Mouse (Mus musculus): ENCODE data around the gene Nat8. TPM values are rescaled to one million over a fixed set of nuclear protein-coding genes. Genes with fewer than 3 reads are reported as not detected.
"Not testable (repeated sequence)": the region's sequence is repeated elsewhere in the genome, so short reads cannot be mapped to it uniquely, and the experiment has no call there.

Nat8 gene
- polyA plus RNA-seq (2012; rRNA removed): not detected in 2 replicates

DNA sequence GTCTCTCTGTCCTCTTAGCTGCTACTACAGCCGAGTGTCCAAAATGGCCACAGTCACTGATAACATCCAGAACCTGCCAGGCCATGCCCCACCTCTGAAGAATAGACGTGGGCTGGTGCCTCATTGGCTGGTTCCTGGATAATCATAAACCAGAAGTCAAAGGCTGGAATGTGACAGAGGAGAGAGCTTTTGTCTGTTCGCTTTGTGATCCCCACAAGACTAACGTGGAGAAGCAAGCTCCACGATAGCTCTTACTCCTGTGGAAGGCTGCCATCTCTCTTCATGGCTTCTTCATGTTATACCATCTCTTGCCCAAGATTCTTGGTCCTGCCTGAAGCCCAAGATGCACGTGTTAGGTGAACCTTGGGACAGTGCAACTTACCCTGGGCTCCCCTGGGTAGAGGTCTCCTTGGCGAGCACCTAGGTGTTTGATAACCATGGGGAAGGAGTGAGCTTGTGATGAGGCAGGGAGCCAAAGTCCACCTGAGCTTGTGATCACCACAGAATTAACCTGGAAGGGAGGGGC lies at the start of gene Nat8:
TSS of gene Nat8 (minus strand) at position 287 of the 526 bp plus-strand sequence.
- TF ChIP-seq CTCF (IDR thresholded peaks at IDR 0.05; ENCODE audit: borderline replicate concordance, extremely low read depth, insufficient read depth, insufficient read length) (no peak), POLR2A (IDR thresholded peaks at IDR 0.05; ENCODE audit: borderline replicate concordance, extremely low read depth, insufficient read depth, insufficient read length, poor library complexity, severe bottlenecking) (no peak)
- no peak for DNase-seq (ENCODE audit: low read depth)

DNA sequence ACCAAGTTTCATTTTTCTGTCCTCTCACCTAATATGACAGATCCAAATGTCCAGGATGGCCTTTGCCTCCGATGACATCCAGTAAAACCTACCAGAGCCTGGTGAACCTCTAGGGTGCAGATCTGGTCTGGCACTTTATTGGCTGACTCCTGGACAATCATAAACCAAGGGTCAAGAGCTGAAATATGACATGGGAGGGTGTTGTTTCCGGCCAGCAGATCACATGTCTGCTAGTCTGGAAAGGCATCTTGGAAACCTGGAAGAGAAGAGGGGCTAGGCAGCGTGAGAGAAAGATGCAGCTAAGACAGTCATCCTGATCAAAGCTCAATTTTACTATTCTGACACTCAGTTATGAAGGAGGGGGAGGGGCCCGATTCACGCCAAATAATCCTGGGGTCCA lies 37.1 kb upstream of the Nat8 start, which contains the start of gene Nat8f2:
TSS of gene Nat8f2 (minus strand) at position 153 of the 400 bp plus-strand sequence.
- not testable (repeated sequence) for DNase-seq (ENCODE audit: low read depth)

- TF ChIP-seq POLR2A (IDR thresholded peaks at IDR 0.05; ENCODE audit: borderline replicate concordance, extremely low read depth, insufficient read depth, insufficient read length, poor library complexity, severe bottlenecking): no peak
- no peak for TF ChIP-seq CTCF (IDR thresholded peaks at IDR 0.05; ENCODE audit: borderline replicate concordance, extremely low read depth, insufficient read depth, insufficient read length)
- DNase-seq (ENCODE audit: low read depth): no peak
Observed at GRCm38 (mm10) chr6:85867726-85868690, 36.1 kb upstream of the Nat8 start.

DNA sequence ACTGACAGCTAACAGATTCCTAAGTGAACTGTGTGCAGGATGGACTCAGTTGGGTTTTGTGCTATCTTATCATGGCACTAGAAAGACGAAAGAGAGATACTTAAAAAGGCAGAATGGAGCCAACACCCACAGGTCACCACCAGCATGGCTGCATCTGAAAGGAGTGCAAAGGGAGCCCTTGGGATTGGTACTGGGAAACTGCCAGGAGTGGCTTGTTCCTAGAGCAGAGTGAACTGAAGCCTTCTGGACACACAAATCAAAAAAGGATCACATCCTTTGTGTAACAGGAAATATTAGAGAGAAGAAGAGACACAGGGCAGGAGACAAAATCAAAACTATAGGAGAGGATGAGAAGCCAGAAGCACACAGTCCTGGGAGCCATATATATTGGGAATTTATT lies 35.1 kb upstream of the Nat8 start:
- DNase-seq (ENCODE audit: low read depth): not testable (repeated sequence)

DNA sequence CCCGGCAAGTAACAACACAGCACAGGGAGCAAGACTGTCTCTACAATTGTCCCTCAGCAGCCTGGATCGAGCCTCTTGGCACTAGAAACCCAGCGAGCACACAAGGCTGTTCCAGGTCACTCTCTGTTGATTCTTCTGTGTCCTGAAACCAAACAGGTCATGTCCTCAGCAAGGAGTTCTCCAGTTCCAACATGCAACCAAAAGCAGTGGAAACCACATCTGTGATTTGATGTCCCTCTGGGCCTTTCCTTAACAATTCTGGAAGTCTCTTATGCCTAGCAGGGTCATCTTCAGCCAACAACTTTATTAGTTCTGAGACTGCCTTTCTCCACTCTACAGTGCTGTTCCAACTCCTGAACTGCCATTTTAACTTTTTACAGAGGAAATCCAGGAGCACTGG lies 34.3 kb upstream of the Nat8 start:
- not testable (repeated sequence) for DNase-seq (ENCODE audit: low read depth)

GRCm38 (mm10) chr6:85864900-85865639 lies 33.2 kb upstream of the Nat8 start:
- DNase-seq (ENCODE audit: low read depth): peak; percentile 13

DNA sequence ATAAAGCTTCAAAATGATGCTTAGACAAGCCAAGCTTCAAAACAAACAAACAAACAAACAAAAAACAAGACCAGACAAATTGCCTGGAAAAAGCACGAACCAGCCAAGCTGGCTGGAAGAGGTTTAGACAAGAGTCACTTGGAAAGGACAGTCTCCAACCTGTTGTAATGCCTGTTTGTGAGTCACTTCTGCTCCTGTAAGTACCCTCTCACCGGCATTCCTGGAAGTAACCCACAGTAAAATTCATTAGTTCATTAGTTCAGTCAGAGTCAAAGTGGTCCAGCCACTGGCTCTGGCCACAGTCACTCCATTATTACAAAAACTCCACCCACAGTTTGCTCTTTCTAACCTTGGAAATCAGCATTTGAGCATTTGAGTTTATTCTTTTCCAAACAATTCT lies 32.0 kb upstream of the Nat8 start:
- TF ChIP-seq CTCF (IDR thresholded peaks at IDR 0.05; ENCODE audit: borderline replicate concordance, extremely low read depth, insufficient read depth, insufficient read length) (no peak), POLR2A (IDR thresholded peaks at IDR 0.05; ENCODE audit: borderline replicate concordance, extremely low read depth, insufficient read depth, insufficient read length, poor library complexity, severe bottlenecking) (no peak)
- DNase-seq (ENCODE audit: low read depth): no peak

DNA sequence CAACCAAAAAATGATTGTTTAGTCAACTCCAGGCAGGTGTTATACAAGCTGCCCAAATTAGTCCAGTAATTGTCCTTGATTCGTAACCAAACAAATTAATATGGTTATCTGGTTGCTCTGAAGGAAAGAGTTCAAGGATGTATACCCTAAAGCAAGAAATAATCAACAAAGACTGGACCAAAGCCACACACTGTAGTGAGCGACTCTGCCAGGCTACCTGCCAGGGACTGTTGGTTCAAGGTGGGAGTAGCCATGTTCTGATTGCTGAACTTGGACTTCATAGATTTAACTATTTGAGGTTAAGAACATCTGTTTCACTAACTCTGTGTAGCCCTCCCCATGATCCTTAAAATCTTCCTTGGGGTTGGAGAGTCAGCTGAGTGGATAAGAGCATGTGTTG lies 31.3 kb upstream of the Nat8 start:
- TF ChIP-seq POLR2A (IDR thresholded peaks at IDR 0.05; ENCODE audit: borderline replicate concordance, extremely low read depth, insufficient read depth, insufficient read length, poor library complexity, severe bottlenecking) (no peak), CTCF (IDR thresholded peaks at IDR 0.05; ENCODE audit: borderline replicate concordance, extremely low read depth, insufficient read depth, insufficient read length) (no peak)
- no peak for DNase-seq (ENCODE audit: low read depth)

- TF ChIP-seq POLR2A (IDR thresholded peaks at IDR 0.05; ENCODE audit: borderline replicate concordance, extremely low read depth, insufficient read depth, insufficient read length, poor library complexity, severe bottlenecking) (no peak), CTCF (IDR thresholded peaks at IDR 0.05; ENCODE audit: borderline replicate concordance, extremely low read depth, insufficient read depth, insufficient read length) (no peak)
- DNase-seq (ENCODE audit: low read depth): no peak
Observed at GRCm38 (mm10) chr6:85862565-85862964, 30.7 kb upstream of the Nat8 start.

DNA sequence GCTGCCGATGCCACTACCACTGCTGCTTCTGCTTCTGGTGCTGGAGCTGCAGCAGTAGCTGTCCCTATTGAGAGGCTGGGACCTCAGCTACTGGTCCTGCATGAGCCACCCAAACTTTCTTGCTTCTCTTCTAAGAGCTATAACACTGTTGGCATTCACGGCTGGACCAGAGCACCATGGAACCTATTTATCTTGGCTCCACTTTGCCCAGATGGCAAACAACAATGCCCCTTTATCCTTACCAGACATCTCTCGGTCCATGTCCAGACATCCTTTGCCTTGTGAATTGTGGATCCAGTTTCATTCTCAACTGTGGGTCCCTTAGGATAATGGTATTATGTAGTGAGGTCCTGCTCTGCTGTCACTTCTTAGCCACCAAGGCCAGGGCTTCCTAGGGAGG lies 29.4 kb upstream of the Nat8 start:
- no peak for DNase-seq (ENCODE audit: low read depth)
- TF ChIP-seq POLR2A (IDR thresholded peaks at IDR 0.05; ENCODE audit: borderline replicate concordance, extremely low read depth, insufficient read depth, insufficient read length, poor library complexity, severe bottlenecking): no peak
- no peak for TF ChIP-seq CTCF (IDR thresholded peaks at IDR 0.05; ENCODE audit: borderline replicate concordance, extremely low read depth, insufficient read depth, insufficient read length)

GRCm38 (mm10) chr6:85856194-85856678 lies 24.4 kb upstream of the Nat8 start:
- TF ChIP-seq CTCF (IDR thresholded peaks at IDR 0.05; ENCODE audit: borderline replicate concordance, extremely low read depth, insufficient read depth, insufficient read length): no peak
- TF ChIP-seq POLR2A (IDR thresholded peaks at IDR 0.05; ENCODE audit: borderline replicate concordance, extremely low read depth, insufficient read depth, insufficient read length, poor library complexity, severe bottlenecking): no peak
- peak; percentile 40 for DNase-seq (ENCODE audit: low read depth)

DNA sequence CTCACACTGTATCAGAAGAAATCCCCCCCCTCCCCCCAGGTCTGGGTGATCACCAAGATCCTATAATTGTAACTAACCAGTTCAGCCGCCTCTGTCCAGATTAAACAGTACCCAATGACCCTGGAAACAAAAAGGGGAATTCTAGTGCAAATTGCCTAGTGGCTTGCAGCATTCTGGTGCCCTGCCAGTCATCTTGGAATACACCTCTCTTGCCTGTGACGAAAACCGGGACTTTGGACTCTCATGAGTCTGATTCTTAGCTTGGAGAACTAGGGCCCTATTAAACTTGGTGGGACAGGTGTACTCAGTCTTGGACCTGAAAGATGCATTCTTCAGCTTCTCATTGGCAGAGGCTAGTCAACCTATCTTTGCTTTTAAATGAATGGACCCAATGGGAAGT lies 21.6 kb upstream of the Nat8 start:
- no peak for DNase-seq (ENCODE audit: low read depth)
- TF ChIP-seq CTCF (IDR thresholded peaks at IDR 0.05; ENCODE audit: borderline replicate concordance, extremely low read depth, insufficient read depth, insufficient read length) (no peak), POLR2A (IDR thresholded peaks at IDR 0.05; ENCODE audit: borderline replicate concordance, extremely low read depth, insufficient read depth, insufficient read length, poor library complexity, severe bottlenecking) (no peak)
